Mouse (Mus musculus) fat pad, adult 2 months (tissue): ENCODE data around the gene Specc1.
"Not testable (repeated sequence)": the region's sequence is repeated elsewhere in the genome, so short reads cannot be mapped to it uniquely, and the experiment has no call there.

Source experiments
- DNase-seq: peaks from one replicate; pipeline ENCODE4 v3.0.0-alpha.2; 2011; ENCODE audit warnings: low read depth, low spot score; ENCODE audit errors: extremely low read depth

The Specc1 gene

DNA sequence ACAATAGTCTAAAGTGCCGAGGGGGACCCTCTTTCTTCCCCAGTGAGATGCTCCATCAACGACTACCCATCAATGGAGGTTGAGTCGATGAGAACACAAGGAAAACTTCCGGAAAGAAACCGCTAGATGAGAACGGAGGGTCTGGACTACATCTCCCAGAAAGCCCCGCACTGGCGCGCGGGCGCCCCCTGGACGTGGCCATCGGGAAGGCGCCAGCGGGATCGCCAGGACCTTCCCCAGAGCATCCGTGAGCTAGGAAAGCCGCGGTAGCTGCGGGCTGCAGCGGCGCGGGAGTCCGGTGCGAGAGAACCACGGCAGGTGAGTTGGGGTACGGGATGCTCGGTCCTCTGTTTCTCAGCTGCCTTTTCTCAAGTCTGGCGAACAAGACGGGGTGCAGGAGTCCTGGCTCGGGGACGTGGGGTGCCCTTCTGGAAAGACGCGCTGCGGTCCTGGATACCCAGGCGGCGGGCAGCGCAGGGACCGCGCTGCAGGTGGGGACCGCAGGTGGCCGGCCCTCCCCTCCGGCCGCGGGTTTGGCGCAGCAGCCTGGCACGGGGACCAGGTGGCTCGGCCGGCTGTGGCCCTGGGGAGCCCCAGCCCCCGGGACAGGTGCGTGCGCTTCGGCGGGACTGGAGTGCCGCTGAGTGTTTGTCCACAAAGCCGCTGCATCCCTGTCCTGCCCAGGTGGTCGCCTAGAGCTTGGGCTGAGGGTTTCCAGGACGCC lies at the start of gene Specc1:
Specc1 (plus strand) TSS at position 192 of the 724 bp plus-strand sequence.
- DNase-seq = no peak

DNA sequence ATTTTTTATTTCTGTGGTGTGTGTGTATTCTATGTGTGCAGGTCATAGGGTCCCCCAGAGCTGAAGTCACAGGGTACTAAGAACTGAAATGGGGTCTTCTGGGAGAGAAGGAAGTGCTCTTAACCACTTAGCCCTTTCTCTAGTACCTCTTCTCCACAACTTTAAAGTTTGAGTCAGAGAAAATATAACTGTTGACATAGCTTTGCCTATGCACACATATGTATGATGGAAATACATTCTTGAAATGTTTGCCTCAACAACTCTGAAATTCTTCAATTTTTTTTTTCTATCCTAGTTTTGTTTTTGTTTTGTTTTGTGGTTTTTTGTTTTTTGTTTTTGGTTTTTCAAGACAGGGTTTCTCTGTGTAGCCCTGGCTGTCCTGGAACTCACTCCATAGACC lies 48.2 kb upstream of the Specc1 start:
- DNase-seq = no peak

DNA sequence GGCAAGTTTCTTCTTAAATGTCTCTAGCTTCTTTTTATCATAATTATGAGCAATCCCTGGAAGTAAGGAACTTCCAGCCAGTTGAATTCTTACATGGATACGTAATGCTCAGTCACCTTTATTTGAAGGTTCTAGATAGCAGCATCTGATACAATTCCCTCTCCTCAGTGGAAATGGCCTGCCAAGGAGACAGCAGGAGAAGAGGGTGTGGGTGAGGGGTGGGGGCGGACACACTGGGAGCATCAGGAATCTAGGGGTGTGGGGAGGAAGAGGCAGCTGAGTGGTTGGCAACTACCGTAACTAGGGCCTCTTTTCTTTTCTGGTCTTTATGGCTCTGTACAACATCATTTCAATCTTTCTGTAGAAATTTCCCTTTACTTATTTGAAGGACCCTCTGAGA lies 36.9 kb upstream of the Specc1 start:
- no peak for DNase-seq

DNA sequence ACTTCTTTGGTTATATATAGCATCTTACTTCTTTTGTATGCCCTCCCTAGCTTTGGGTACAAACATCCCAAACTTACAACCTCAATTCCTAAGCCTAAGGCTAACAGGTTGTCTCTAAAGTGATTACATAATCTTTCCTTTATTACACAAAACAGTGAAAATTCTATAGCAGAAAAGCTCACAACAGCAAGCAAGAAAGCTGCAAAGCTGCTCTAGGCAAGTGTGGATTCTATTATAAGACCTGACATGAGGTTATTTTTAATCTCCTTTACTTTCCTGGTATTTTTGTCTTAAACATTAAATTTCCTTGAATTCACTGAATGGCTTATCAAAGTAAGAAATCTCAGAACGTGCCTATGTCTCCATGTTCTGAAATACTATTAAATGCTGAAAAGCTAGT lies 33.3 kb upstream of the Specc1 start:
- DNase-seq = no peak

DNA sequence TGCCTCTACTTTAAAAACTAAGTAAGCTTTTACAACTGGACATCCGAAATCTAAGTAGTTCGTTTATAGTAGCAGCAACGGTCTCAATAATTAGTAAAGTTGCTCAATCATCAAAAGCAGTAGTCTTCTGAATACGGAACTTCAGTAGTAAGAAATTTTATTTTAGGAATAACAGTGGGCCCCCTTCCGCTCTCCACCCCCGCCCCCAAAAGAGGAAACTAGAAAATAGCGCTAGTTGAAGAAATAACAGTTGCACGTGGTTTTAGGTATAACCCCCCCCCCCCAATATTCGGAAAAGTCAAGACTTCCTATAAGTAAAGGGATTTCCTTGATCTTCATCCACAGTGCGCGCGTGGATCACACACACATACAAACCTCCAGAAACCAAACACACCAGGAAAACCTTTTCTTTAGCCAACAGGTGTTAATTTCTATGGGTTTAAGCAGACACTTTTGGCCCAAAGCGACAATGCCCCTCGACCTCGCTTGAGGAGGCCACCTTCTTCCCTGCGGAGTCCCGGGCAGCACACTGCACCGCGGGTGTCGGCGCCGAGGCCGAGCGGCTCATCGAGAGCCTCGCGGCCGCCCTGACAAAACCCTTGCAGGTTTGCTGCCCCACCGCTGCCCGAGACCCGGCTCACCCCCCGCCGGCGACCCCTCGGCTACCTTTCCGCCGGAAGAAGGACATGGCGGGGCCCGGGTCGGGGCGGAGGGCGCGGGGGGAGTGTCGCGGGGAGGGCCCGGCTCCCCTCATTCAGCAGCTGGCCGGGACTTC lies 27.1 kb upstream of the Specc1 start:
- no peak for DNase-seq

DNA sequence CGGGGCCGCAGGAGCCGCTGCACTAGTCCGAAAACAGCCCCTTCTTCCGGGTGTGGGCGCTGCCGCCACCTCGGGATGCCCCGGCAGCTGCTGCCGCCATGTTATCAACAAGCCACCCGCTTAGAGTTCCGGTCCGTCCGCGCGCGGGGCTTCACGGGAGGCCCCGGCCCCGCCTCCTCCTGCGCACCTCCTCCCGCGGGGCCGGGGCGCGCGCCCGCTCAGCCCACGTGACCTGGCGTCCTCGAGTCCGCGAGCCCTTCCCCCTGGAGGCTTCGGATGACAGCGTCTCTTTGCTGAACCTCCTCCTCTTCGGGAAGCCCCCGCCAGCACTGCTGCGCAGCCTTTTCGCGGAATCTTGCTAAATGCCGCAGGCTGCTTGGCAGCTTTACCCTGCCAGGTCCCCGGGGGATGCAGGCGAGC lies 26.5 kb upstream of the Specc1 start, which contains the start of gene Akap10:
Akap10 (minus strand) TSS at position 155 of the 420 bp plus-strand sequence.
- peak; percentile 25 for DNase-seq

DNA sequence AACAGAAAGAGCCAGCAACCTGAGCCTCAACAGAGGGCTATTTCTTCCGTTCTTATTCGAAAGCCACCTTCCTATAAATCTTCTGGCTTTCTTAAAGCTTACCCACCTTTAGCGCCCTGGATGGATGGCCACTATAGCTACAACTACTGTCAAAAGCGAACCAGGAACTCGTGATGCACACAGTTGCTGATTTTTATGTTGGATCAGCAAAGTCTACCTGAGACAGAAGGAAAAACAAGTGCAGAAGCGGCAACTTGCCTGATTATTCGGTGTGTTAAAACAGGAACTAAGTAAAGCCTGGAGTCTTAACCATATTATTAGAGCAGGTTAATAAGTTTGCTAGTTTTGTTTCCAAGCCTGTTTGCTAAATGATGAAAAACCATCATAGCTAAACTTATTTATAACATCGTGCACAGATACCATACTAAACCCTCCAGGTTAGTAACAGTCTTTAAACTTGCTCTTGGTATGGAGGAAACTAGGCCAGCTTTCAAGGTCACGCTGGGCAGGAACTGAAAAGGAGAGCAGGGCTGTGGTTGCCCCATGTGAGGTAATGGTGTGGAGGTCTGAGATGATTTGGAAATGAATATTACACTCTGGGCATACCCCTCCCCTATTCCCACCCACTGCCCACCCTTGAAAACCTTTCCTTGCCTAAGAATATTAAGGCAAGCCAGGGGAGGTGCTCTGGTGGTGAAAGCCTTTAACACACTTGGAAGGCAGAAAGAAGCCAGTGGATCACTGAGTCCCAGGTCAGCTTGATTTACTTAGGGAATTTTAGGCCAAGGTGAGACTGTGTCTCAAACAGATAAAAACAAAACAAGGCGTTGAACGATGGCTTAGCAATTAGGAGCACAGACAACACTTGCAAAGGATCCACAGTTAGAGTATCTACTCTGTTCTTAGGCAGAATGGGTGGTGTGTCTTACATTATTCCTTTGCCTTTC lies 25.6 kb upstream of the Specc1 start:
- no peak for DNase-seq

DNA sequence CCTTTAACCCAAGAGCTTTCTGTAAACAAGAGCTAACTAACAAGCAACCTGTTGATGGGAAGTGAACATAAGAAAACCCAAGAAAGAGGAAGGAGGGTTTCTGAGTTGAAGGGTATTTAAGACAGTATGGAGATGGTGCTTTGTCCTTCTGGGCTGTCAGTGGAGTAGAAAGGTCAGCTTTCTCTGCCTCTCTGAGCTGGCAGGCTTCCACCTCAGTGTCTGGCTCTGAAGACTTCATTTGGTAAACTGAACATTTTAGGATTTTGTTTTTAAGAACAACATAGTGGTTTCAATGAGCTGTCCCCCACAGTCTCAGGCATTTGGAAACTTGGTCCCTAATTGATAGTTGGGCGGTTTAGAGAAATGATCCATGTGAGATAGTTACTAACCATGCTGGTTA lies 18.8 kb upstream of the Specc1 start:
- DNase-seq = no peak

DNA sequence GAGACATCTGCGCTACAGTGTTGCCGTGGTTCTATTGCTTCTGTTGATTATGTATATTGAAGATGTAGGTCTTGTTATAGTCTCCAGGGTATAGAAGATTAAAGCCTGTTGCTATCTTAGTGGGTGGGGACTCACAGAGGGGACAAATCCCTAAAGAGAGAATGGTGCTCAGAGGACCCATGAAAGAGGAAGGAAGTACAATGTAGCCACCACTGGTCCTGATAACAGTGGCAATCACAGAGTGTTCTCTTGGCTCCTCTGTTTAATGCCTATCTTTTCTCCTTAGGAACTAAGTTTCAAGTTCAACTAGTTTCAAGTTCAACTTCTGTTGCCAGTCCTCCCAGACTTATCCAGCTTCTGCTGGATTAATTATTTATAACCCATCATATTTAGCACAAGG lies 13.7 kb upstream of the Specc1 start:
- DNase-seq = no peak

DNA sequence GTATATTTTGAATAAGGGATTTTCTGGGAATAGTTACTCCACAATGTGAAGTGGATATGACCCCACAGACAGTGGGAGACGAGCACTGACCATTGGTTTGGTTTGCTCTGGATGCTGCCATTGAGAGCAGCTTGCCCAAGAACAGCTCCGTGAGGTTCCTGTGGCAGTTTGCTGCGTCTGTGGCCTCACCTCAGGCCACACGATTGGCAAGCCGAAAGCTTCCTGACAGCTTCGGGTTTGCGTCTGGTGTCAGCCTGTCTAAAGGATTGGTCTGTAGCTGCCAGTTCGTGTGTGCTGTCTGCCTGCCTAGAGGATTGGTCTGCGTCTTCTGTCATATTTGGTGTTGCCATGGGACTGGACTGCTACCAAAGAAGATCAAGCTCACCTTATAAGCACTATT lies 12.1 kb upstream of the Specc1 start:
- DNase-seq = no peak

DNA sequence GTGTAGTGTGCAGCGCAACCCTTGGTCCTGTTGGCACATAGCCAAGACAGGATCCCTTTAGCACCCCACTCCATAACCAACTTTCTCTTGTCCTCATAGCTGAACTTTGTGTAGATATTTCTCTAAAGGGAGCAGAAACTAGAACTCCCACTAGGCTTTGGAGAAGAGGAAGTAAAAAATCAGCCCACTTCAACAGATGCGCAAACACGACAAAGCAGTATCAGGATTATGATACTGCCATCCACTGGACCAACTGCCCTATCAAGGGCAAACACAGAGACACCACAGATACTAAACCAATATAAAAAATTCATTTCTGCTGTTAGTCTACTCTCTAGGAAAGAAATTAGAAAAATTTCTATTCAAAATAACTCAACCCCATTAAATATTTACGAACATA lies 10.0 kb upstream of the Specc1 start:
- no peak for DNase-seq

DNA sequence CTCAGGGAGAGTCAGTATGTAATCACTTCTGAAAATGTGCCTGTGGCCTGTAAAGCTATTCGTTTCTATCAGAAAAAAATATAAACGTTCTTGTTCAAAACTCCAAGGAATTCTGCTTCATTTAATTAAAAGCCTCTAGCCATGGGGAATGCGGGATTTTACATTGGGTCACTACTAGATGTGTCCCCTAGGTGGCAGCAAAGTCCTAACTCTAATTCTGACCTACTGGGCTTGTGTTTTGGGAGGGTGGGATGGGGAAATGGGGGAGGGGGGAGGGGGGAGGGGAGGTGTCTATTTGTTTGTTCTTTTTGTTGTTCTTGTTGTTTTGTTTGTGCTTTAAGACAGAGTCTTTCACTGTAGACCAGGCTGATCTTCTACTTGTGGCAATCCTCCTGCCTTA lies 7.2 kb upstream of the Specc1 start:
- DNase-seq = no peak

DNA sequence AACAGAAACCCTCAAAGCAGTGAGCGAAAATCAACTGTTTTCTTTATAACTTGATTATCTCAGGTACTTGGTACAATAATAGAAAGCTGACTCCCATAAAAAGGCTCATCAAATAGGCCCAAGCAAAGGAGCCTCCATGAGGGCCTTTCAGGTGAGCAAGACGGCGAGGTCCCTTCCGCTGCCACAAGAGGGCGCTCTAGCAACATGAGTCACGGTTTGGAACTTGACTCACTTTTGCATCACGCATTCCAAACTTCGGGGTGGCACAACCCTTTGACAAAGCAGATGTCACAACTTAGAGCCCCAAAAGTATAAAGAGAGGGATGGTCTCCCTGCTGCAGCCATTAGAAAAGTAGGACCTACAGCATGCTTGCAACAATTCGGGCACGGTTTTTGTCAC lies 5.9 kb upstream of the Specc1 start:
- no peak for DNase-seq

DNA sequence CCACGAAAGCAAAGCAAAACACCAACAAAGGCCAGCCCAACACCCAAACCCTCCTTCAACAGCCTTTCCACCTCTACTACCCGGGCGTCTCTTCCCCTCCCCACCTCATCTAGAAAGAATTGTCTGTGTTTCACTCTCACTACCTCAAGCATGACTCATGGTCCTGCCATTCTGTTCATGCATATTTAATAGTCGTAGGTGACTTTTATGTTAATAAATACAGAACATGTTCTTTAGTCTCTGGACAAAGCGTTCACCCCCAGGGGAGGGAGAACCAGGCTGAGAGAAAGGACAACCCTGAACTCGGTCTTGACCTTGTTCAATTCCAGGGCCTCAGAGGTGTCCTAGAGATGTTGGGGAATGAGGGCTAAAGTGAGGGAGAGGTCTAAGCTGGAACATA lies 1.4 kb upstream of the Specc1 start:
- no peak for DNase-seq

DNA sequence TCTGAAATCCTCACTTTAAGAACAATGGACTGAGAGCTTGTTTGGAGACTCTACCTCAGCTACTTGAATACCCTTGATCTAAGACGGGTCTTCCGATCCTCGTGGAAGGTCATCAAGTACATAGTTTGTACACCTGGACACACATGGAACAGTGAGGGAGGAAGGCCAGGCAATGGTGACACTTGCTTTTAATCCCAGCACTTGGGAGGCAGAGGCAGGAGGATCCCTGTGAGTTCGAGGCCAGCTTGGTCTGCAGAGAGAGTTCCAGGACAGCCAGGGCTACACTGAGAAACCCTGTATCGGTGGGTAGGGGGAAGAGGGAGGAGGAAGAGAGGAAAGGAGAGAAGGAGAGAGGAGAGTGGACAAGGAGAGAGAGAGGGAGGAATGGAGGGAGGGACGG lies 612 bp upstream of the Specc1 start:
- no peak for DNase-seq

DNA sequence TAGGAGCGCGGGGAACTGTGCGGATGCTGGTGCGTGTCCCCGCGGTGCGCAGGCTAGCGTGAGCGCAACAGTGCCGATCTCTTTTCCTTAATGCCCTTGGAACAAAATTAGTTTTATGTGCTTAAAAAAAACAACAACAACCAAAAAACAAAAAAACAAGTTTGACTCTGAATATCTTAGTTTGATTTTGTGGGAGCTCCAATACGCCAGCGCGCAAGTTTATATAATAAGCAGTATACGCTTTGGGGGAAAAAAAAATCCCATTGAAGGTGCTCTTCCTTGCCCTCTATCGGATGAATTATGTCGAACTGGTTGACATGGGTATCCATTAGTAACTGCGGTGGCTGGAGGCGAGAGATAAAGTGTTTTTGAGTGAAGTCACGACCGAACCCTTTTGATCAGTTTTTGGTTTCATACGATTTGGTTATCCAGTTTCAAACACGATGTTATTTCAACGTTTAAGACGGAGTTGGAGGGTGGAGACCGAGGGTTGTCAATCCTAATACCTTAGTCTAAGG lies 792 bp downstream of the Specc1 start:
- DNase-seq = no peak

DNA sequence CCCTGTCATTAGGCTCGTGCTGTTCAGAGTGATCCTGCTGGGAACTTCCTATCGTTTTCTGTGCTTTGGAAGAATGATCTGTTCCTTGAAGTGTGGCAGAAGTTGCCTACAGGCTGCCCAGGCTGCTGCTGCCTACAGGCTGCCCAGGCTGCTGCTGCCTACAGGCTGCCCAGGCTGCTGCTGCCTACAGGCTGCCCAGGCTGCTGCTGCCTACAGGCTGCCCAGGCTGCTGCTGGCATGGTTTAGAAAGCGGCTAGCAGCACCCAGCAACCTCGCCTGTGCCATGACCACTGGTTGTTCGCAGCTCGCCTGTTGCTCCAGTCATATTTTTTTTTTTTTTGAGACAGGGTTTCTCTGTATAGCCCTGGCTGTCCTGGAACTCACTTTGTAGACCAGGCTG lies 2.1 kb downstream of the Specc1 start:
- DNase-seq = not testable (repeated sequence)

DNA sequence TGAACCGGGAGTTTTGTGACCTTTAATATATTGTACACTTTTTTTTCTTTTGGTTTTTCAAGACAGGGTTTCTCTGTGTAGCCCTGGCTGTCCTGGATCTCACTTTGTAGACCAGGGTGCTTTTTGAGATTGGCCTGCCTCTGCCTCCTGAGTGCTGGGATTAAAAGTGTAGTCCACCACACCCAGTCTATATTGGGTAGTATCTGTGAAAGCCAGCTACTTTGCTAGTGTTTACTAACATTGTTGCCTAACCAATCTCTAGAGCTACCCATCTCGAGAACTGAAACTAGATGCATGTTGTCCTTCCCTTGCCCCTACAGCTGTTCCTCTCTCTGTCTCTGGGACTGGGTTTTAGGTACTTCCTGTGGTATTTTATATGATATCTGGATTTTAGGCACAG lies 3.5 kb downstream of the Specc1 start:
- DNase-seq = no peak

DNA sequence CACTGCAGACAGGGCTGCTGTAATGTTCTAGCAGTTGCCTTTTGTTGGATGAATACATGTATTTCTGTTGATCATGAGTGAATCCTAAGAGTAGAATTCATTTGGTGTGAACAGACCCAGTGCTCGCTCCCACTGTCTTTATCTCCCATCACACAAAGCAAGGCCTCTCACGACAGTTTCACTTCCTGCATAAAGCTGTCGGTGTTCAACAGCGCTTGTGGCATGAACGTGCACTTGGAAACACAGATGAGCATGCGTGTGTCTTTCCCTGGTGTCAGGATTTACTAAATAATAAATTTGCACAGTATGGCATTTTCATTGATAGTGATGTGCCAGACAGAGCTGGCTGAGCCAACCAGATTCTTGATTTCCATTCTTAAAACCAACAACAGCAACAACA lies 6.1 kb downstream of the Specc1 start:
- no peak for DNase-seq

DNA sequence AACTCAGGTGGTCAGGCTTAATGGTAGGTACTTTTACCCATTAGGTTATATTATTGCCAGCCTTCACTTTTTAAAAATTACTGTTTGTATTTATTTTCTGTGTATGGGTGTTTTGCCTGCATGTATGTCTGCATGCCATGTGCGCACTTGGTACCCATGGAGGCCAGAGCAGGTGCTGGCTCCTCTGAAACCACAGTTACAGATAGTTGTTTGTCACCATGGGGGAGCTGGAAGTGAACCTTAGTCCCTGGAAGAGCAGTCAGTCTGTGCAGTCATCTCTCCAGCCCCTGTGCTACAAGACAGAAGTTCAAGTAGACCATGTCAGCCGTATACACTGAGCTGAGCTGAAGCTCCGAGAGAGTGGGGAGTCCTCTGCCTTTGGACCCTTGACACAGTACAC lies 6.6 kb downstream of the Specc1 start:
- DNase-seq = no peak

DNA sequence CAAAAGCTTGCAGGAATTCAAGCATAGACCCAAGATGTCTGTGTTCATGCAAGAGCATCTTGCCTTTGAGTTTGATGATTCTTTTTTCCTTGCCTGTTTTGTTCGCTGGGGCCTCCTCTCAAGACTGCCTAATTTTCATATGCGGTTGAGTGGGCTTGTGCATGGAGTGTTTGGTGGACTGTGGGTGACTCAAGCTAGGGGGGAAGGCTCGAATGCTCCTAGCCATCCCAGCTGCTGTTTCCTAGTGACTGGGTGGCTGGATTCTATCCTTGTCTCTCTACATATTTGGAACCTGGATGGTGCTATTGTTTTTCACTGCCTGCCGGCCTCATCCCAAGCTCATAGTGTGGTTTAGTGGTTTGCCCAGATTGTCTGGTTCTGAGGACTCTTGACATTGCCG lies 8.0 kb downstream of the Specc1 start:
- DNase-seq = no peak
